Mouse (Mus musculus) midbrain, embryonic 13.5 days (tissue): ENCODE data around the gene Fgd5. TPM values are rescaled to one million over a fixed set of nuclear protein-coding genes. Genes with fewer than 3 reads are reported as not detected.
"Not testable (repeated sequence)": the region's sequence is repeated elsewhere in the genome, so short reads cannot be mapped to it uniquely, and the experiment has no call there.

ENCODE experiments used
- ATAC-seq: fragments of 200-750 bp; cut with Nextera tagmentation; 2 replicates; pipeline ENCODE4 v1.8.0; 2017; ENCODE audit warnings: mild to moderate bottlenecking, moderate TSS enrichment, moderate library complexity
- H3K27ac ChIP-seq: fragments of 300-500 bp; sonication (generic); 2 replicates; pipeline ENCODE4 v1.5.1; 2015; ENCODE audit warnings: inconsistent platforms, mild to moderate bottlenecking, moderate library complexity
- H3K27me3 ChIP-seq: fragments of 300-500 bp; sonication (generic); 2 replicates; pipeline ENCODE4 v1.6.1; 2015; ENCODE audit warnings: mild to moderate bottlenecking, inconsistent platforms
- H3K36me3 ChIP-seq: fragments of 300-500 bp; sonication (generic); 2 replicates; pipeline ENCODE4 v1.6.1; 2015; ENCODE audit warnings: mild to moderate bottlenecking, inconsistent platforms
- H3K4me1 ChIP-seq: fragments of 300-500 bp; sonication (generic); replicated peaks from 2 replicates; pipeline ENCODE4 v1.6.1; 2015; ENCODE audit warnings: inconsistent platforms
- H3K4me2 ChIP-seq: fragments of 300-500 bp; sonication (generic); replicated peaks from 2 replicates; pipeline ENCODE4 v1.6.1; 2015; ENCODE audit warnings: moderate library complexity, mild to moderate bottlenecking, inconsistent platforms
- H3K4me3 ChIP-seq: fragments of 300-500 bp; sonication (generic); replicated peaks from 2 replicates; pipeline ENCODE4 v1.5.1; 2015; ENCODE audit warnings: mild to moderate bottlenecking, inconsistent platforms
- H3K9ac ChIP-seq: fragments of 300-500 bp; sonication (generic); replicated peaks from 2 replicates; pipeline ENCODE4 v1.6.1; 2015; ENCODE audit warnings: mild to moderate bottlenecking, inconsistent platforms
- H3K9me3 ChIP-seq: fragments of 300-500 bp; sonication (generic); 2 replicates; pipeline ENCODE4 v1.6.1; 2016; ENCODE audit warnings: mild to moderate bottlenecking, inconsistent platforms
- WGBS: fragments of 180-500 bp; shearing (Covaris S2); methylation state at CpG from one replicate; pipeline ENCODE4 v1.1.7; 2015; 5-methylcytosine and 5-hydroxymethylcytosine counted together
- polyA plus RNA-seq: library from polyadenylated mRNA; unstranded; fragments of >200 nt; fragmentation: Nextera tagmentation; extraction: Ambion mirVana; gene quantifications from 2 replicates; pipeline ENCODE4 v1.2.1, GENCODE M21; 2015

Fgd5 gene
- polyA plus RNA-seq, 1 experiment from 2014 or later = 8.0 TPM

- H3K9me3 ChIP-seq = no peaks in the 10 kb centered on the region
- H3K36me3 ChIP-seq = no peaks in the 10 kb centered on the region
- H3K4me2 ChIP-seq = no peak overlapping the region
- WGBS = 90% methylated on average over 2 of the region's 2 CpGs
- no peaks in the 10 kb centered on the region for H3K4me1 ChIP-seq
- H3K27me3 ChIP-seq = no peaks in the 10 kb centered on the region
- no peak overlapping the region for H3K27ac ChIP-seq
- ATAC-seq = no peak
- no peak overlapping the region for H3K9ac ChIP-seq
- no peak overlapping the region for H3K4me3 ChIP-seq
Observed at GRCm38 (mm10) chr6:92080730-92081129, 102.1 kb downstream of the Fgd5 start.

GRCm38 (mm10) chr6:92082756-92083155, 104.1 kb downstream of the Fgd5 start:
- H3K4me3 ChIP-seq = no peak overlapping the region
- no peaks in the 10 kb centered on the region for H3K9me3 ChIP-seq
- no peak overlapping the region for H3K4me2 ChIP-seq
- H3K9ac ChIP-seq = no peak overlapping the region
- H3K4me1 ChIP-seq = no peaks in the 10 kb centered on the region
- WGBS = 83% methylated on average over 4 of the region's 4 CpGs
- H3K36me3 ChIP-seq = no peaks in the 10 kb centered on the region
- ATAC-seq = no peak
- H3K27ac ChIP-seq = no peak overlapping the region
- no peaks in the 10 kb centered on the region for H3K27me3 ChIP-seq

GRCm38 (mm10) chr6:92084932-92085331, 106.3 kb downstream of the Fgd5 start:
- H3K36me3 ChIP-seq = no peaks in the 10 kb centered on the region
- peaks cover 1% of the 10 kb centered on the region for H3K4me1 ChIP-seq
- no peaks in the 10 kb centered on the region for H3K27me3 ChIP-seq
- H3K9ac ChIP-seq = no peak overlapping the region
- no peak for ATAC-seq
- no peaks in the 10 kb centered on the region for H3K9me3 ChIP-seq
- H3K4me3 ChIP-seq = no peak overlapping the region
- WGBS = 85% methylated on average over 3 of the region's 3 CpGs
- H3K27ac ChIP-seq = no peak overlapping the region
- H3K4me2 ChIP-seq = no peak overlapping the region

- H3K27me3 ChIP-seq, H3K36me3 ChIP-seq, H3K9me3 ChIP-seq, ATAC-seq, H3K4me2 ChIP-seq, H3K27ac ChIP-seq, H3K4me3 ChIP-seq, H3K9ac ChIP-seq: not testable (repeated sequence)
- WGBS = 87% methylated on average over 7 of the region's 7 CpGs
- peaks cover 26% of the 10 kb centered on the region for H3K4me1 ChIP-seq
Observed at GRCm38 (mm10) chr6:92089141-92089540, 110.5 kb downstream of the Fgd5 start.

GRCm38 (mm10) chr6:92089982-92090381, 111.3 kb downstream of the Fgd5 start:
- no peak overlapping the region for H3K27ac ChIP-seq
- H3K9me3 ChIP-seq = no peaks in the 10 kb centered on the region
- no peak overlapping the region for H3K9ac ChIP-seq
- peak overlapping the region; percentile 65; the same call in 1 of the 2 replicates for H3K4me2 ChIP-seq
- peak overlapping the region; percentile 97; the same call in 1 of the 2 replicates for H3K4me3 ChIP-seq
- no peaks in the 10 kb centered on the region for H3K36me3 ChIP-seq
- ATAC-seq = no peak
- peaks cover 35% of the 10 kb centered on the region for H3K4me1 ChIP-seq
- 95% methylated on average over 4 of the region's 4 CpGs for WGBS
- H3K27me3 ChIP-seq = no peaks in the 10 kb centered on the region

- Histone ChIP-seq H3K4me1 (peaks cover 39% of the 10 kb centered on the region), H3K4me2 (peak overlapping the region; percentile 65), H3K36me3 (no peaks in the 10 kb centered on the region), H3K9ac (peak overlapping the region; percentile 98), H3K27me3 (no peaks in the 10 kb centered on the region), H3K4me3 (peak overlapping the region; percentile 97), H3K27ac (peak overlapping the region; percentile 99), H3K9me3 (no peaks in the 10 kb centered on the region)
- under 1% methylated on average over 4 of the region's 4 CpGs for WGBS
- peak; percentile 7; the same call in 1 of the 2 replicates for ATAC-seq
Observed at GRCm38 (mm10) chr6:92090497-92090896, 111.8 kb downstream of the Fgd5 start.

- Histone ChIP-seq H3K4me1 (peaks cover 43% of the 10 kb centered on the region), H3K4me3 (peak within 1 kb of the TSS; percentile 97), H3K36me3 (no peaks in the 10 kb centered on the region), H3K9me3 (no peaks in the 10 kb centered on the region), H3K4me2 (peak within 1 kb of the TSS; percentile 65), H3K27ac (peak within 1 kb of the TSS; percentile 99), H3K9ac (peak within 1 kb of the TSS; percentile 98), H3K27me3 (no peaks in the 10 kb centered on the region)
- under 1% methylated on average over 55 of the region's 58 CpGs for WGBS
- ATAC-seq = peak; percentile 60
Observed at GRCm38 (mm10) chr6:92091130-92091591, 112.5 kb downstream of the Fgd5 start, which contains the start of gene Nr2c2. Gene Nr2c2, plus strand, starts transcription at chr6:92091390.

GRCm38 (mm10) chr6:92091767-92092489, 113.2 kb downstream of the Fgd5 start:
- H3K4me1 ChIP-seq = peaks cover 43% of the 10 kb centered on the region
- WGBS = under 1% methylated on average over 52 of the region's 81 CpGs
- peak overlapping the region; percentile 65 for H3K4me2 ChIP-seq
- no peaks in the 10 kb centered on the region for H3K27me3 ChIP-seq
- H3K4me3 ChIP-seq = peak overlapping the region; percentile 97
- peak overlapping the region; percentile 98 for H3K9ac ChIP-seq
- H3K9me3 ChIP-seq = no peaks in the 10 kb centered on the region
- no peaks in the 10 kb centered on the region for H3K36me3 ChIP-seq
- H3K27ac ChIP-seq = peak overlapping the region; percentile 99
- ATAC-seq = peak; percentile 99

GRCm38 (mm10) chr6:92092737-92093136, 114.1 kb downstream of the Fgd5 start:
- H3K27me3 ChIP-seq = no peaks in the 10 kb centered on the region
- no peak for ATAC-seq
- H3K4me3 ChIP-seq = peak overlapping the region; percentile 97
- no peaks in the 10 kb centered on the region for H3K9me3 ChIP-seq
- H3K36me3 ChIP-seq = no peaks in the 10 kb centered on the region
- WGBS = 18% methylated on average over 3 of the region's 3 CpGs
- H3K9ac ChIP-seq = peak overlapping the region; percentile 98
- peak overlapping the region; percentile 65 for H3K4me2 ChIP-seq
- peak overlapping the region; percentile 99 for H3K27ac ChIP-seq
- H3K4me1 ChIP-seq = peaks cover 43% of the 10 kb centered on the region

- H3K4me1 ChIP-seq = peaks cover 43% of the 10 kb centered on the region
- 96% methylated on average over 2 of the region's 2 CpGs for WGBS
- no peaks in the 10 kb centered on the region for H3K27me3 ChIP-seq
- H3K4me3 ChIP-seq = no peak overlapping the region
- H3K4me2 ChIP-seq = no peak overlapping the region
- no peak overlapping the region for H3K9ac ChIP-seq
- no peak for ATAC-seq
- H3K27ac ChIP-seq = no peak overlapping the region
- no peaks in the 10 kb centered on the region for H3K9me3 ChIP-seq
- no peaks in the 10 kb centered on the region for H3K36me3 ChIP-seq
Observed at GRCm38 (mm10) chr6:92093869-92094268, 115.2 kb downstream of the Fgd5 start.

- H3K4me2 ChIP-seq = no peak overlapping the region
- H3K4me1 ChIP-seq = peaks cover 23% of the 10 kb centered on the region
- no peak overlapping the region for H3K4me3 ChIP-seq
- H3K9me3 ChIP-seq = no peaks in the 10 kb centered on the region
- WGBS = 73% methylated on average over 2 of the region's 2 CpGs
- no peak for ATAC-seq
- H3K27me3 ChIP-seq = no peaks in the 10 kb centered on the region
- no peak overlapping the region for H3K9ac ChIP-seq
- no peak overlapping the region for H3K27ac ChIP-seq
- no peaks in the 10 kb centered on the region for H3K36me3 ChIP-seq
Observed at GRCm38 (mm10) chr6:92100679-92101360, 122.1 kb downstream of the Fgd5 start.

GRCm38 (mm10) chr6:92124547-92124946, 145.9 kb downstream of the Fgd5 start:
- Histone ChIP-seq H3K27ac (no peak overlapping the region), H3K9ac (no peak overlapping the region), H3K9me3 (no peaks in the 10 kb centered on the region), H3K27me3 (no peaks in the 10 kb centered on the region), H3K4me1 (no peaks in the 10 kb centered on the region), H3K4me3 (no peak overlapping the region), H3K36me3 (no peaks in the 10 kb centered on the region), H3K4me2 (no peak overlapping the region)
- no peak for ATAC-seq
